Mouse (Mus musculus) layer of hippocampus, adult 9-11 months (tissue): ENCODE data around the gene Frmpd3.
A peak's percentile ranks its signal among the peaks of the same experiment; 100 is the strongest.
"Not testable (repeated sequence)": the region's sequence is repeated elsewhere in the genome, so short reads cannot be mapped to it uniquely, and the experiment has no call there.

Experiments
- DNase-seq: peaks from one replicate; pipeline ENCODE4 v3.0.0; 2022

The Frmpd3 gene

GRCm38 (mm10) chrX:140341656-140342392 lies at the start of gene Frmpd3:
Gene Frmpd3 (plus strand): TSS chrX:140342263.
- DNase-seq: no peak

- DNase-seq: no peak
These were observed 38.3 kb upstream of the Frmpd3 start for GRCm38 (mm10) chrX:140303731-140304130.

- peak; percentile 17 for DNase-seq
These were observed 36.4 kb upstream of the Frmpd3 start for GRCm38 (mm10) chrX:140305652-140306051.

GRCm38 (mm10) chrX:140317931-140318330 lies 24.1 kb upstream of the Frmpd3 start:
- DNase-seq: no peak

- no peak for DNase-seq
These were observed 22.9 kb upstream of the Frmpd3 start for GRCm38 (mm10) chrX:140319131-140319530.

GRCm38 (mm10) chrX:140320671-140321070 lies 21.4 kb upstream of the Frmpd3 start:
- DNase-seq: not testable (repeated sequence)

GRCm38 (mm10) chrX:140342393-140343163 lies 515 bp downstream of the Frmpd3 start:
- DNase-seq: no peak

- DNase-seq: no peak
These were observed 33.6 kb downstream of the Frmpd3 start for GRCm38 (mm10) chrX:140375628-140376027.

GRCm38 (mm10) chrX:140399986-140400385 lies 57.9 kb downstream of the Frmpd3 start:
- DNase-seq: peak; percentile 11

- no peak for DNase-seq
These were observed 60.8 kb downstream of the Frmpd3 start for GRCm38 (mm10) chrX:140402904-140403303.

- no peak for DNase-seq
These were observed 64.0 kb downstream of the Frmpd3 start for GRCm38 (mm10) chrX:140406079-140406478.

GRCm38 (mm10) chrX:140406501-140406900 lies 64.4 kb downstream of the Frmpd3 start:
- DNase-seq: no peak

- no peak for DNase-seq
These were observed 65.5 kb downstream of the Frmpd3 start for GRCm38 (mm10) chrX:140407593-140407992.

- peak; percentile 29 for DNase-seq
These were observed 76.4 kb downstream of the Frmpd3 start for GRCm38 (mm10) chrX:140418467-140418866.

GRCm38 (mm10) chrX:140427124-140427523 lies 85.1 kb downstream of the Frmpd3 start:
- no peak for DNase-seq

- no peak for DNase-seq
These were observed 86.2 kb downstream of the Frmpd3 start for GRCm38 (mm10) chrX:140428252-140428651.

GRCm38 (mm10) chrX:140429985-140430384 lies 87.9 kb downstream of the Frmpd3 start:
- no peak for DNase-seq

- DNase-seq: no peak
These were observed 88.4 kb downstream of the Frmpd3 start for GRCm38 (mm10) chrX:140430506-140430905.

GRCm38 (mm10) chrX:140431981-140432380 lies 89.9 kb downstream of the Frmpd3 start:
- DNase-seq: no peak

- DNase-seq: no peak
These were observed 90.7 kb downstream of the Frmpd3 start for GRCm38 (mm10) chrX:140432786-140433185.

- no peak for DNase-seq
These were observed 95.8 kb downstream of the Frmpd3 start for GRCm38 (mm10) chrX:140437906-140438305.

- DNase-seq: no peak
These were observed 103.5 kb downstream of the Frmpd3 start for GRCm38 (mm10) chrX:140445551-140445950.

- no peak for DNase-seq
These were observed 108.0 kb downstream of the Frmpd3 start for GRCm38 (mm10) chrX:140450071-140450470.

- DNase-seq: peak; percentile 81
These were observed 114.2 kb downstream of the Frmpd3 start, which contains the start of gene Prps1 for GRCm38 (mm10) chrX:140456279-140456731. Gene Prps1 (plus strand): TSS chrX:140456613.
